Mouse (Mus musculus): ENCODE results near the gene Ggnbp2.

- TF ChIP-seq GATA1 (IDR thresholded peaks at IDR 0.05; ENCODE audit: low read length), result no peak
- TF ChIP-seq TAL1 (IDR thresholded peaks at IDR 0.05; ENCODE audit: low read length), result no peak
Measured at GRCm38 (mm10) chr11:84882346-84882745, 11.7 kb upstream of the Ggnbp2 start.
